Comparison of ENCODE assay signal across 14 mouse cellular contexts in the genomic region with DNA sequence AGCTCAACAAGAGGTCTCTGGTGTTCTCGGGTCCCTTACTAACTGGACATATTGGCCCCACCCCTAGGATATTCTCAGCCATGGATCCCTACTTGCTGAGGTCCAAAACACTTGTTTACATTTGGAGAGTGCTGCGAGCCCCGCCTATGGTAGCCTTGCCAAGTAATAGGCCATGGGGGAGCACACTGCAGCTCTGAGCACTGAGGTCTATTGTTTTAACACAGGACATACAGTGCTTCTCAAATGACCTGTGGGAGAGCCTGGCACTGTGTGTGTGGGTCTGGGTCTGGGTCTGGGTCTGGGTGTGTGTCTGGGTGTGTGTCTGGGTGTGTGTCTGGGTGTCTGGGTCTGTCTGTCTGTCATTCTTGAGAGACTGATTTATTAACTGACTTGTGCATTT.
DNase-seq lines count a peak whose midpoint lies in the region; ATAC-seq lines count a peak whose summit lies in the region.
"Had no signal": no experiment of that assay in that cellular context is flagged by ENCODE, and none has a peak within 500 bp of the region (broad histone marks: within the 10 kb centered on the region; RNA-seq: fewer than 3 reads in every experiment).

No protein-coding gene starts in this region.

- 86% methylated on average over 3 of the region's 3 CpGs for WGBS in heart, embryonic 12.5 days
- WGBS in lung, embryonic 16.5 days = 68% methylated on average over 3 of the region's 3 CpGs

- no peak for DNase-seq in heart, postnatal 14 days
- DNase-seq in 3T3-L1 (ENCODE audit: low read depth, low spot score) = peak; percentile 38
- DNase-seq in layer of hippocampus, postnatal 14 days (ENCODE audit: low spot score in 2 of 2) = no peak
- no peak for DNase-seq in thymus, postnatal 4 days
- DNase-seq in ovary, postnatal 36 days (ENCODE audit: low spot score) = no peak
- DNase-seq: cerebellum, postnatal 25 days; kidney, adult 2 months had no signal

- intact Hi-C loops in heart, postnatal 14 days (cut with DNase I) = no loop called here

- H3K36me3 ChIP-seq in heart, embryonic 12.5 days = peaks cover 11% of the 10 kb centered on the region
- H3K36me3 ChIP-seq in erythroblast, embryonic 14.5 days (ENCODE audit: control insufficient read depth) = peaks cover 38% of the 10 kb centered on the region
- no peaks in the 10 kb centered on the region for H3K36me3 ChIP-seq in lung, embryonic 16.5 days (ENCODE audit: control insufficient read depth, insufficient read depth, low read length)
- H3K36me3 ChIP-seq: lung, embryonic 15.5 days; midbrain, embryonic 15.5 days had no signal

- peak; percentile 72 for ATAC-seq in heart, embryonic 12.5 days (ENCODE audit: insufficient number of reproducible peaks, low FRiP score)
- ATAC-seq in lung, embryonic 16.5 days (ENCODE audit: low read depth) = peak; percentile 49
- ATAC-seq: midbrain, embryonic 15.5 days had no signal

- H3K4me3 ChIP-seq in heart, embryonic 12.5 days = no peak overlapping the region
- peak overlapping the region; percentile 57 for H3K4me3 ChIP-seq in erythroblast, embryonic 14.5 days (replicated peaks)
- no peak overlapping the region for H3K4me3 ChIP-seq in lung, embryonic 16.5 days (ENCODE audit: low read length)
- H3K4me3 ChIP-seq: embryonic facial prominence, embryonic 13.5 days; lung, embryonic 15.5 days; midbrain, embryonic 15.5 days; neural tube, embryonic 13.5 days had no signal

- peaks cover 2% of the 10 kb centered on the region; the same call in 1 of the 2 replicates for H3K4me1 ChIP-seq in heart, embryonic 12.5 days (replicated peaks)
- peaks cover 82% of the 10 kb centered on the region for H3K4me1 ChIP-seq in erythroblast, embryonic 14.5 days (ENCODE audit: control insufficient read depth)
- H3K4me1 ChIP-seq in lung, embryonic 16.5 days (replicated peaks; ENCODE audit: control insufficient read depth, insufficient read depth, low read length) = no peaks in the 10 kb centered on the region
- H3K4me1 ChIP-seq: embryonic facial prominence, embryonic 13.5 days; midbrain, embryonic 15.5 days; neural tube, embryonic 13.5 days had no signal

- H3K27me3 ChIP-seq in heart, embryonic 12.5 days (replicated peaks) = no peaks in the 10 kb centered on the region
- no peaks in the 10 kb centered on the region for H3K27me3 ChIP-seq in erythroblast, embryonic 14.5 days (ENCODE audit: control insufficient read depth)
- H3K27me3 ChIP-seq in lung, embryonic 16.5 days (ENCODE audit: control insufficient read depth, insufficient read depth, low read depth, low read length) = no peaks in the 10 kb centered on the region
- H3K27me3 ChIP-seq: embryonic facial prominence, embryonic 13.5 days; lung, embryonic 15.5 days; midbrain, embryonic 15.5 days; neural tube, embryonic 13.5 days had no signal

- no peak overlapping the region for H3K4me2 ChIP-seq in heart, embryonic 12.5 days
- no peak overlapping the region for H3K4me2 ChIP-seq in lung, embryonic 16.5 days (ENCODE audit: low read depth, low read length)
- H3K4me2 ChIP-seq: embryonic facial prominence, embryonic 13.5 days; lung, embryonic 15.5 days; midbrain, embryonic 15.5 days; neural tube, embryonic 13.5 days had no signal

- H3K9ac ChIP-seq in heart, embryonic 12.5 days = no peak overlapping the region
- no peak overlapping the region for H3K9ac ChIP-seq in lung, embryonic 16.5 days (ENCODE audit: low read length)
- H3K9ac ChIP-seq: embryonic facial prominence, embryonic 13.5 days; lung, embryonic 15.5 days; midbrain, embryonic 15.5 days; neural tube, embryonic 13.5 days had no signal

- H3K27ac ChIP-seq in heart, embryonic 12.5 days (ENCODE audit: poor library complexity, severe bottlenecking) = peak overlapping the region; percentile 64; the same call in 1 of the 2 replicates
- H3K27ac ChIP-seq in lung, embryonic 16.5 days (ENCODE audit: low read length) = no peak overlapping the region
- H3K27ac ChIP-seq: embryonic facial prominence, embryonic 13.5 days; lung, embryonic 15.5 days; midbrain, embryonic 15.5 days; neural tube, embryonic 13.5 days had no signal

- no peaks in the 10 kb centered on the region for H3K9me3 ChIP-seq in heart, embryonic 12.5 days (replicated peaks)
- no peaks in the 10 kb centered on the region for H3K9me3 ChIP-seq in erythroblast, embryonic 14.5 days (ENCODE audit: control insufficient read depth, low read length)
- H3K9me3 ChIP-seq in lung, embryonic 16.5 days (ENCODE audit: control insufficient read depth, low read length) = no peaks in the 10 kb centered on the region
- H3K9me3 ChIP-seq: embryonic facial prominence, embryonic 13.5 days; lung, embryonic 15.5 days; midbrain, embryonic 15.5 days; neural tube, embryonic 13.5 days had no signal
